Mouse (Mus musculus) erythroblast, adult 5-6 weeks (primary cell): ENCODE data around the gene Serinc2. TPM values are rescaled to one million over a fixed set of nuclear protein-coding genes. Genes with fewer than 3 reads are reported as not detected.
"Not testable (repeated sequence)": the region's sequence is repeated elsewhere in the genome, so short reads cannot be mapped to it uniquely, and the experiment has no call there.

Experiments used
- ATAC-seq: replicated peaks from 2 replicates; pipeline ENCODE4 v1.8.0; 2016; ENCODE audit warnings: moderate number of reproducible peaks, mild to moderate bottlenecking, moderate TSS enrichment, inconsistent platforms; ENCODE audit not compliant: poor library complexity, low FRiP score, severe bottlenecking
- total RNA-seq, 2 experiments: library from RNA; stranded (forward) in 1 of 2; stranded (reverse) in 1 of 2; fragments of 150-400 nt in 1 of 2; fragments of 200-764, 138-1000 nt in 1 of 2; gene quantifications; 2 replicates each; pipeline versions ENCODE4 v1.2.3 to v1.2.4; 2015 to 2017; ENCODE audit warnings: low replicate concordance in 2 of 2

The Serinc2 gene
- total RNA-seq, 2 experiments from 2014 or later = 1.3 TPM; not detected in 1

- ATAC-seq = no peak
Observed at GRCm38 (mm10) chr4:130267069-130267468, 11.9 kb downstream of the Serinc2 start.

- no peak for ATAC-seq
Observed at GRCm38 (mm10) chr4:130266601-130267000, 12.4 kb downstream of the Serinc2 start.

GRCm38 (mm10) chr4:130264698-130265349 is 14.2 kb downstream of the Serinc2 start:
- ATAC-seq = peak; percentile 86

- no peak for ATAC-seq
Observed at GRCm38 (mm10) chr4:130264131-130264530, 14.9 kb downstream of the Serinc2 start.

GRCm38 (mm10) chr4:130260406-130260805 is 18.6 kb downstream of the Serinc2 start:
- ATAC-seq = peak; percentile 56; the same call in 1 of the 2 replicates

GRCm38 (mm10) chr4:130252441-130253157 is 26.4 kb downstream of the Serinc2 start:
- peak; percentile 90 for ATAC-seq

- peak; percentile 48 for ATAC-seq
Observed at GRCm38 (mm10) chr4:130251763-130252162, 27.2 kb downstream of the Serinc2 start.

- ATAC-seq = no peak
Observed at GRCm38 (mm10) chr4:130251172-130251705, 27.8 kb downstream of the Serinc2 start.

GRCm38 (mm10) chr4:130248636-130249035 is 30.4 kb downstream of the Serinc2 start:
- no peak for ATAC-seq

GRCm38 (mm10) chr4:130246132-130246531 is 32.9 kb downstream of the Serinc2 start:
- ATAC-seq = peak; percentile 69

- ATAC-seq = no peak
Observed at GRCm38 (mm10) chr4:130244749-130245148, 34.3 kb downstream of the Serinc2 start.

GRCm38 (mm10) chr4:130243621-130244020 is 35.4 kb downstream of the Serinc2 start:
- ATAC-seq = not testable (repeated sequence)

- peak; percentile 75 for ATAC-seq
Observed at GRCm38 (mm10) chr4:130242956-130243355, 36.0 kb downstream of the Serinc2 start.

GRCm38 (mm10) chr4:130240695-130241094 is 38.3 kb downstream of the Serinc2 start:
- peak; percentile 60 for ATAC-seq

GRCm38 (mm10) chr4:130237607-130238006 is 41.4 kb downstream of the Serinc2 start:
- ATAC-seq = no peak

- ATAC-seq = no peak
Observed at GRCm38 (mm10) chr4:130236361-130236760, 42.6 kb downstream of the Serinc2 start.

GRCm38 (mm10) chr4:130224071-130224470 is 54.9 kb downstream of the Serinc2 start:
- no peak for ATAC-seq

- ATAC-seq = no peak
Observed at GRCm38 (mm10) chr4:130222179-130222578, 56.8 kb downstream of the Serinc2 start, which contains the start of gene Gm853. Gene Gm853 (minus strand): TSS chr4:130222401.

GRCm38 (mm10) chr4:130220176-130220575 is 58.8 kb downstream of the Serinc2 start:
- no peak for ATAC-seq

- ATAC-seq = no peak
Observed at GRCm38 (mm10) chr4:130215392-130215791, 63.6 kb downstream of the Serinc2 start.

GRCm38 (mm10) chr4:130213857-130214256 is 65.1 kb downstream of the Serinc2 start:
- no peak for ATAC-seq
